Mouse (Mus musculus) bone marrow, adult 2 months (tissue): ENCODE data around the gene Rabgap1l.

Source experiments
- CTCF ChIP-seq: fragments of 200-500 bp; IDR thresholded peaks from 2 replicates; pipeline ENCODE4 v1.5.1; 2011; ENCODE audit warnings: low read length, control low read depth; ENCODE audit not compliant: control insufficient read depth, insufficient read depth
- POLR2A ChIP-seq: fragments of 200-500 bp; IDR thresholded peaks from 2 replicates; pipeline ENCODE4 v1.6.1; 2011; ENCODE audit warnings: low read depth, mild to moderate bottlenecking, control low read depth, low read length, borderline replicate concordance; ENCODE audit not compliant: control insufficient read depth

DNA sequence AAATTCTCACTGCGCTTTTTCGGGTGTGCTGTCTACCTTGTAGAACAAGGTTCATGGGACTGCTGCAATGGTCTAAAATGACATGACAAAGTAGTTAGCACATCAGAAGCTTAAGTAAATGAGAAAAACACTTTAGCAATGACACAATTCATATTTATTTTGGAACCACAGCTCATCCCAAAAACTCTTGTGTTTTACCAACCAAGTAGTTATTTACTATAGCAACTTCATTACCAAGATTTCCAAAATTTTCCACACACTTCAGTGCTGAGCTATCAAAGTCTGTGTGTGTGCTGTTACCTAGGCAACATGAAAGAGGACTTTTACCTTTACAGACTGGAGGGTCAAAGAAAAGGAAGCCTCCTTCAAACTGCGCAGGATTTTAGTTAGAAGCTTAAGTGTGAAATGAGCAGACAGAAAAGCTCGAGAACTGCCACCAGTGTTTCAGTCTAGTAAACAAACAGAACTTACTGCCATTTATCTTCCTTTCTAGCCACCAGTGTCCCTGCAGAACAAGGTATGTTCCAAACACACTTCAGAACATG is 7.3 kb downstream of the Rabgap1l start:
- TF ChIP-seq CTCF (no peak), POLR2A (no peak)
